Mouse (Mus musculus): Measurements from ENCODE around the gene Olfr786. TPM values are rescaled to one million over a fixed set of nuclear protein-coding genes. Genes with fewer than 3 reads are reported as not detected.

Olfr786 gene
- polyA plus RNA-seq (2012; rRNA removed) = not detected in 2 replicates
- not detected in 2 replicates for polyA plus RNA-seq (2014; fragmentation: Nextera tagmentation; extraction: Ambion mirVana)

- Histone ChIP-seq H3K4me3 (replicated peaks; ENCODE audit: low read length) (no peak within 1 kb of the TSS), H3K36me3 (ENCODE audit: control insufficient read depth, insufficient read depth, low read length) (no peaks in the 10 kb centered on the region), H3K4me2 (replicated peaks; ENCODE audit: low read depth, low read length, severe bottlenecking) (no peak within 1 kb of the TSS), H3K9me3 (ENCODE audit: control insufficient read depth, low read length) (no peaks in the 10 kb centered on the region), H3K27me3 (ENCODE audit: control insufficient read depth, insufficient read depth, low read length) (no peaks in the 10 kb centered on the region), H3K4me1 (ENCODE audit: control insufficient read depth, insufficient read depth, low read length) (no peaks in the 10 kb centered on the region), H3K9ac (ENCODE audit: low read depth, low read length, severe bottlenecking) (no peak within 1 kb of the TSS), H3K27ac (replicated peaks; ENCODE audit: low read depth, low read length) (no peak within 1 kb of the TSS)
- TF ChIP-seq POLR2A (IDR thresholded peaks at IDR 0.05; ENCODE audit: borderline replicate concordance, extremely low read depth, insufficient read depth, insufficient read length) = no peak
- DNase-seq (ENCODE audit: low spot score) (no peak), ATAC-seq (ENCODE audit: low FRiP score, low read depth) (no peak)
These were observed at the start of gene Olfr786 for GRCm38 (mm10) chr10:129427006-129427405. Gene Olfr786, plus strand, starts transcription at chr10:129427306.

GRCm38 (mm10) chr10:129383783-129384182, 43.3 kb upstream of the Olfr786 start, which contains the start of gene Olfr784:
Gene Olfr784, plus strand, starts transcription at chr10:129384083.
- no peak for DNase-seq (ENCODE audit: low spot score)
- no peak for ATAC-seq (ENCODE audit: low FRiP score, low read depth)
- no peak within 1 kb of the TSS for H3K4me2 ChIP-seq (replicated peaks; ENCODE audit: low read depth, low read length, severe bottlenecking)
- H3K9me3 ChIP-seq (ENCODE audit: control insufficient read depth, low read length) = no peaks in the 10 kb centered on the region
- no peaks in the 10 kb centered on the region for H3K4me1 ChIP-seq (ENCODE audit: control insufficient read depth, insufficient read depth, low read length)
- H3K27me3 ChIP-seq (ENCODE audit: control insufficient read depth, insufficient read depth, low read length) = no peaks in the 10 kb centered on the region
- TF ChIP-seq POLR2A (IDR thresholded peaks at IDR 0.05; ENCODE audit: borderline replicate concordance, extremely low read depth, insufficient read depth, insufficient read length) = no peak
- H3K9ac ChIP-seq (ENCODE audit: low read depth, low read length, severe bottlenecking) = no peak within 1 kb of the TSS
- no peaks in the 10 kb centered on the region for H3K36me3 ChIP-seq (ENCODE audit: control insufficient read depth, insufficient read depth, low read length)
- no peak within 1 kb of the TSS for H3K4me3 ChIP-seq (replicated peaks; ENCODE audit: low read length)
- no peak within 1 kb of the TSS for H3K27ac ChIP-seq (replicated peaks; ENCODE audit: low read depth, low read length)

DNA sequence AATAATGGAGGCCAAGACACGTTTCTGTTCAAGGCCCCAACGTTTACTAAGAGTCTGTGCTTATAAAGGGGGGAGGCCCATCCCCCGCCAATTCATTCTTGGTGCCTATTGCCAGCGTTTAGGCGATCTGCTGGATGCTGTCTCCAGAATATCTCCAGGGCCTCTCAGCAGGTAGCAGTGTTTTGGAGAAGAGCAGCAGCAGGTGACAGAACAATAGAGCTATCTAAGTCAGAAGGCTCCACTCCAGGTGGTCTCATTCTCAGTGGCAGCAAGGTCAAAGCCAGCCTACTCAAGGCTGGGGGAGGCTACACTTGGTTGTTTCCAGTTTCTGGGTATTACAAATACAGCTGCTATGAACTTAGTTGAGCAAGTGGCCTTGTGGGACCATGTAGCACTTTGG, 26.2 kb upstream of the Olfr786 start:
- H3K9me3 ChIP-seq (ENCODE audit: control insufficient read depth, low read length) = no peaks in the 10 kb centered on the region
- no peaks in the 10 kb centered on the region for H3K27me3 ChIP-seq (ENCODE audit: control insufficient read depth, insufficient read depth, low read length)
- TF ChIP-seq POLR2A (IDR thresholded peaks at IDR 0.05; ENCODE audit: borderline replicate concordance, extremely low read depth, insufficient read depth, insufficient read length) = no peak
- no peak overlapping the region for H3K4me3 ChIP-seq (replicated peaks; ENCODE audit: low read length)
- no peak overlapping the region for H3K27ac ChIP-seq (replicated peaks; ENCODE audit: low read depth, low read length)
- no peak for DNase-seq (ENCODE audit: low spot score)
- H3K4me1 ChIP-seq (ENCODE audit: control insufficient read depth, insufficient read depth, low read length) = no peaks in the 10 kb centered on the region
- H3K36me3 ChIP-seq (ENCODE audit: control insufficient read depth, insufficient read depth, low read length) = no peaks in the 10 kb centered on the region
- no peak for ATAC-seq (ENCODE audit: low FRiP score, low read depth)
- H3K9ac ChIP-seq (ENCODE audit: low read depth, low read length, severe bottlenecking) = no peak overlapping the region
- 59% methylated on average over 5 of the region's 5 CpGs for WGBS
- H3K4me2 ChIP-seq (replicated peaks; ENCODE audit: low read depth, low read length, severe bottlenecking) = no peak overlapping the region

DNA sequence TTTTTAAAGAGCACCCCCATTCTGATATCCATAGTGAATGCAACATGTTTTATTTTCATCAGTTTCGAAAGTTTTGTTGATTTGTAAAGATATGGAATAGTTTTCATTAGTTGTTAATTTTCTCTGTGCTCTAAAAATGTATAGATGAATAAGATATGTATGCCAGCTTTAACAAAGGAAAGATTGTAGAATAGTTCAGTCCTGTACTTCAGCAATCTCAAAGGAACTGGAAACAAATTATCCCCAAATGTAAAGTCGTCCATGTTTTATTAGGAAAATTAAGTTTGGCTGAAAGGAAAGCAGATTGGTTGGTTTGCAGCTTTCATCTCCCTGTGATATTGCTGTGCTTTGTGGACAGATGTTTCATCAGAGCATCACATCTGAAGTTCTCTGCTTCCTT, 22.0 kb upstream of the Olfr786 start, which contains the start of gene Olfr785:
Olfr785 (plus strand) TSS at position 301 of the 400 bp plus-strand sequence.
- WGBS = 73% methylated on average over 2 of the region's 2 CpGs
- no peaks in the 10 kb centered on the region for H3K27me3 ChIP-seq (ENCODE audit: control insufficient read depth, insufficient read depth, low read length)
- H3K4me1 ChIP-seq (ENCODE audit: control insufficient read depth, insufficient read depth, low read length) = no peaks in the 10 kb centered on the region
- H3K4me2 ChIP-seq (replicated peaks; ENCODE audit: low read depth, low read length, severe bottlenecking) = no peak within 1 kb of the TSS
- H3K4me3 ChIP-seq (replicated peaks; ENCODE audit: low read length) = no peak within 1 kb of the TSS
- TF ChIP-seq POLR2A (IDR thresholded peaks at IDR 0.05; ENCODE audit: borderline replicate concordance, extremely low read depth, insufficient read depth, insufficient read length) = no peak
- H3K9me3 ChIP-seq (ENCODE audit: control insufficient read depth, low read length) = no peaks in the 10 kb centered on the region
- no peaks in the 10 kb centered on the region for H3K36me3 ChIP-seq (ENCODE audit: control insufficient read depth, insufficient read depth, low read length)
- no peak within 1 kb of the TSS for H3K27ac ChIP-seq (replicated peaks; ENCODE audit: low read depth, low read length)
- ATAC-seq (ENCODE audit: low FRiP score, low read depth) (no peak), DNase-seq (ENCODE audit: low spot score) (no peak)
- H3K9ac ChIP-seq (ENCODE audit: low read depth, low read length, severe bottlenecking) = no peak within 1 kb of the TSS

DNA sequence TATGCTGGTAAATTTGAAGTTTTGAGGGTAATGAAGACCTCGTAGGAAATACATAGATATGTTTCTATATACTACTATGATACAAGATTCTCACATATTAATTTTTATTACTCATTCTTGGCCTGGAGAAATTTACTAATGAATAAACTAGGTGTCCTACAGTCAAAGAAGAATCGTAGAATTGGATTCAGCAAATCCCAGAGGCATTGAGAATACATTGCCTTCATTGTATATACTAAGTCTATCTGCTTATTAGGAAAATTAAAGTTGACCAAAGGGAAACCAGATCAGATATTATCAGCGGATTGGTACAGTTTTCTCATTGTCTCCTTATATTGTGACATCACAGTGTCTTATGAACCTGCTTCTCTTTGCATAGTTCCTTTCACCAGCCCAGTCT, 34.5 kb downstream of the Olfr786 start, which contains the start of gene Olfr787:
Olfr787 (plus strand) TSS at position 301 of the 400 bp plus-strand sequence.
- WGBS = 81% methylated on average over 3 of the region's 3 CpGs
- no peak for ATAC-seq (ENCODE audit: low FRiP score, low read depth)

DNA sequence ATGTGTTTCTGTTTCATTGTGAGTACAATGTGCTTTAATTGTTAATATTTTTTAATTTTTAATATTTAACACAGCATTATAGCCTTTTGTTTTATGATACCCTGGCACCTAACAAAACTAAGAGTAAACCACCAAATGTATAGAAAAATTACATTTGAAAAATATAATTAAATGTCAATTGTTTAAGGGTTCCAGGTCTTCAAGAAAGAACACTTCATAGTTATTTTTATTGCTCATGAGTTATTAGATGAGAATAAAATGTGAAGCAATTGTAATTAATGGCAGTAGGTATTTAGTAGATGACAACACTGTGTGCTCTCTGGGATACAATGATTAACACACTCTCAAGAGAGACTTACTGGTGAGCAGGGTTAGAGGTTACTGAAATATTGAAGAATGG, 43.6 kb downstream of the Olfr786 start, which contains the start of gene Olfr788:
Olfr788 (plus strand) TSS at position 301 of the 400 bp plus-strand sequence.
- Histone ChIP-seq H3K4me3 (replicated peaks; ENCODE audit: low read length) (no peak within 1 kb of the TSS), H3K9me3 (ENCODE audit: control insufficient read depth, low read length) (no peaks in the 10 kb centered on the region), H3K27ac (replicated peaks; ENCODE audit: low read depth, low read length) (no peak within 1 kb of the TSS), H3K4me1 (ENCODE audit: control insufficient read depth, insufficient read depth, low read length) (no peaks in the 10 kb centered on the region), H3K36me3 (ENCODE audit: control insufficient read depth, insufficient read depth, low read length) (no peaks in the 10 kb centered on the region), H3K4me2 (replicated peaks; ENCODE audit: low read depth, low read length, severe bottlenecking) (no peak within 1 kb of the TSS), H3K27me3 (ENCODE audit: control insufficient read depth, insufficient read depth, low read length) (no peaks in the 10 kb centered on the region), H3K9ac (ENCODE audit: low read depth, low read length, severe bottlenecking) (no peak within 1 kb of the TSS)
- no peak for ATAC-seq (ENCODE audit: low FRiP score, low read depth)
- DNase-seq (ENCODE audit: low spot score) = no peak
- no peak for TF ChIP-seq POLR2A (IDR thresholded peaks at IDR 0.05; ENCODE audit: borderline replicate concordance, extremely low read depth, insufficient read depth, insufficient read length)

More for the DNA sequence above, 34.5 kb downstream of the Olfr786 start, which contains the start of gene Olfr787:
- Histone ChIP-seq H3K27me3 (ENCODE audit: control insufficient read depth, insufficient read depth, low read length) (no peaks in the 10 kb centered on the region), H3K4me3 (replicated peaks; ENCODE audit: low read length) (no peak within 1 kb of the TSS), H3K9me3 (ENCODE audit: control insufficient read depth, low read length) (no peaks in the 10 kb centered on the region), H3K9ac (ENCODE audit: low read depth, low read length, severe bottlenecking) (no peak within 1 kb of the TSS), H3K4me1 (ENCODE audit: control insufficient read depth, insufficient read depth, low read length) (no peaks in the 10 kb centered on the region), H3K4me2 (replicated peaks; ENCODE audit: low read depth, low read length, severe bottlenecking) (no peak within 1 kb of the TSS), H3K27ac (replicated peaks; ENCODE audit: low read depth, low read length) (no peak within 1 kb of the TSS), H3K36me3 (ENCODE audit: control insufficient read depth, insufficient read depth, low read length) (no peaks in the 10 kb centered on the region)
- TF ChIP-seq POLR2A (IDR thresholded peaks at IDR 0.05; ENCODE audit: borderline replicate concordance, extremely low read depth, insufficient read depth, insufficient read length) = no peak
- no peak for DNase-seq (ENCODE audit: low spot score)
